Mouse (Mus musculus) cerebellum, postnatal 14 days (tissue): ENCODE measurements around the gene 4931422A03Rik.
A peak's percentile ranks its signal among the peaks of the same experiment; 100 is the strongest.
"Not testable (repeated sequence)": the region's sequence is repeated elsewhere in the genome, so short reads cannot be mapped to it uniquely, and the experiment has no call there.

Experiments used
- DNase-seq, 2 experiments: peaks; one replicate each; pipeline ENCODE4 v3.0.0; 2021; ENCODE audit warnings: mixed read lengths in 2 of 2

4931422A03Rik gene

DNA sequence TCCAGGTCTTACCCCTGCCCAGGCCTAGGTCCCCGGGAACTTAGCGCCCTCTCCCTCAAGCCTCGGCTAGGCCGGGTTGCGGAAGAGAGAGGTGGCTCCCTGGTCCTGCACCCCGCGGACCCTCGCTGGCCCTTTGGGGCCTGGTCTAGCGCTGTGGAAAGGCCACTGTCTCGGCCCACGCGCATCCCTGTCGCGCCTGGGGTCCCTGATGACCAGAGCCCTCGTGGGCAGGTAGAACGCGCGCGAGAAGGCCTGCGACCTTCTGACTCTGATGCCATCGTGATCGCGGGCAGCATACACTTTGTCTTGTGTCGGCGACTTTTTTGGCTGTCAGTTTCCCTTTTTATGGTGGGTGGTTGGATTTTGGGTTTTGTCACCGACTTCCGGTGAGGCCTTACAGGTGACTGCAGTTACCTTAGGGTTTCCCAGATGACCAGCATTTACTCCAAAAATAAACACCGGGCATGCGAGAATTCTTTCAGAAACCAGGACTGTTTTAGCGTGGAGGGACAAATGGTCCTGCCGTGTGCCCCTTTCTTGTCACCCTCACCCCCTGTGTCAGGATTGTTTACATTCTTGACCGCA lies at the start of gene 4931422A03Rik:
4931422A03Rik (minus strand) TSS at position 223 of the 585 bp plus-strand sequence.
- DNase-seq: no peak

DNA sequence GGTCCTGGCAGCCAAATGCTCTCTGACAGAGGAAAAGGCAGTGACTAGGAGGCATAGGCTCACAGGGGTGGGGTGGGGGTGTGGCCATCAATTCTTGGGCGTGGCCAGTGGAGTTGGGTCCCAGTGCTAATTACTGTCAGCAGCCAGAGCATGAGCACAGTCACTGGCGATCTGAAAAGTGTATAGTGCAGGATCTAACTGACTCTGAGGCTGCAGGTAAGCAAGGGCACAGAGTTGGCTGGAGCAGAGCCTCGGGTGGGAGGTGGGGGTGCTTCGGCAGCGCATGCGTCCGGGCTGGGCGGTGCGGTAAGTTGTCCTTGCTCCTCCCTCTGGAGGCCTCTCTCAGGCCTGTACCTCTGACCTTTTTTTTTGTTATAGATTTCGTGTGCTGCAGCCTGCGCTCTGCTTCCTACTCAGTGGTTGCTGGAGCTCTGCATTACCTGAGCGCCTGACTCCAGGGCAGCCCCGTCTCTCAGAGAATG lies 41.6 kb upstream of the 4931422A03Rik start, which contains the start of gene Cd59b:
Cd59b (plus strand) TSS at position 146 of the 482 bp plus-strand sequence.
- peak; percentile 47 for DNase-seq

DNA sequence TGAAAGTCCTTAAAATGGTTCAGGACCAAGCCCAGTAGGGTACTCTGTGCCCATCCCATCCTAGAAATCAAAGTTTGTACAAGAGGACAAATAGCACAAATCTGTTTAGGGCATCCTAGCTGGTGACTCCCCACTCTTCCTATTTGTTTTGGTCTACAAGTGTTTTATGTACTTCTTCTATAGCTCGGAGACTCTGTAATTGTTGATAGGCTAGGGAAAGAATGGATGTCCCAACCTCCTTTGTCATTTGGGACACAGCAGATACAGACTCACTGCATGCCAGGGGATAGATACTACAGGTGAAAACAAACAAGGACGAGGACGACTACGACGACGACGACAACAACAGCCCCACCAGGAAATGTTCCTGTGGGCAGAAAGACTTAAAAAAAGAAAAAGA lies 40.3 kb upstream of the 4931422A03Rik start, which contains the start of gene Gm10799:
Gm10799 (minus strand) TSS at position 101 of the 400 bp plus-strand sequence.
- DNase-seq: not testable (repeated sequence)

DNA sequence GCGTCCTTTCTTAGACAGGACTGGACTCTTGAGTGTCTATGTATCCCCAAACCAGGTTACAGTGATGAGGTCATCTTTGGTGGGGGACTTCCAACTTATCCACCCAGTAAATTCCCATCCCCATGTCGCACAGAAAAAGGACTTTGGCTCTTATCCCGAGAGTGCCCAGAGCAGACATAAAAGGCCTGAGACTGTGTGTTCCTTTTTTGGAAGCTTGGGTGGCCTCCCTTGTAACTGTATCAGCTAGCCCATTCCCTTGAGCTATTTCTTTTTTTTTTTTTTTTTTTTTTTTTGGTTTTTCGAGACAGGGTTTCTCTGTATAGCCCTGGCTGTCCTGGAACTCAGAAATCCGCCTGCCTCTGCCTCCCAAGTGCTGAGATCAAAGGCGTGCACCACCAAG lies 37.4 kb upstream of the 4931422A03Rik start, which contains the start of gene Gm10912:
Gm10912 (plus strand) TSS at position 301 of the 400 bp plus-strand sequence.
- not testable (repeated sequence) for DNase-seq

DNA sequence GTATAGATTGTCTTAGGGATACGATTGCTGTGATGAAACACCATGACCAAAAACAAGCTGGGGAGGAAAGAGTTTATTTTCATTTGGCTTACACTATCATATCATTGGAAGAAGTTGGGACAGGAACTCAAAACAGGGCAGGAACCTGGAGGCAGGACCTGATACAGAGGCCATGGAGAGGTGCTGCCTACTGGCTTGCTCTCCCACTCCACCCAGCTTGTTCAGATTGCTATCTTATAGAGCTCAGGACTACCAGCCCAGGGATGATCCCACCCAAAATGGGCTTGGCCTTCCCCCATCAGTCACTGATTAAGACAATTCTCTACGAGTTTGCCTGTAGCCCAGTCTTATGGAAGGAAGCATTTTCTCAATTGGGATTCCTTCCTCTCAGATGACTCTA lies 36.0 kb upstream of the 4931422A03Rik start:
- no peak for DNase-seq

DNA sequence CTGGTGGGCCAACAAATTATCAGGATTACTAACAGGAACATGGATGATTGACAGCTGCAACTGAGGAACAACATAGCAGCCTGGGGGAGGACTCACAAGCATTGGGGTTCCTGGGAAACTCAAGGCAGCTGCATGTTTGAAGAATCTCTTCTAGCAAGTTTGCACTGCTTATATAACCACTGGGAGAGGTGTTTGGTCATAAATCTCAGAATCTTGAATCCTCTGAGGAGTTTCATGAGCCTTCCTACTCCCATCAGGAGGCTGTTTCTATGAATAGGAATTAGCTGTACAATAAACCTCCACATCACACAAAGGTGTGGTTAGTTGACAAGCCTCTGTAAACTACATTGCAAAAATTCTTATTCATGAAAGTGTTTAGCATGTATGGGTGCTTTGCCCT lies 34.5 kb upstream of the 4931422A03Rik start:
- DNase-seq: no peak

DNA sequence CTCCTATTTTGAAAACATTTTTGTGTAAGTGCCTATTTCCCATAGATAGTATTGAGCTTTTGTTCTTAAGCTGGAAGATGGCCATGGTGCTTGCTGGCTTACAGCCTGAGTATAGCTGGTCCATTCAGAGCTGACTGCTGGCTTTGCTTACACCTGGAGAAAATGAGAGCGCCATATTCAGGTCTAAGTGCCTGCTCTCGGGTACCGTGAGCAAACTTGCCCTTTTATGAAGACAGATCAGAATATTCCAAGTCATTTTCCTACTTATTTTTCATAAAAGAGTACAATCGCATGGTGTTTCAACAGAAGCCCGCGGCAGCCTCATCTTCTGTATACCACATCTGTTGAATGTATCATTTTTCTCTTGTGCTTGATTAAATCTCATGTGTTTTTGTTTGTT lies 32.8 kb upstream of the 4931422A03Rik start:
- no peak for DNase-seq

DNA sequence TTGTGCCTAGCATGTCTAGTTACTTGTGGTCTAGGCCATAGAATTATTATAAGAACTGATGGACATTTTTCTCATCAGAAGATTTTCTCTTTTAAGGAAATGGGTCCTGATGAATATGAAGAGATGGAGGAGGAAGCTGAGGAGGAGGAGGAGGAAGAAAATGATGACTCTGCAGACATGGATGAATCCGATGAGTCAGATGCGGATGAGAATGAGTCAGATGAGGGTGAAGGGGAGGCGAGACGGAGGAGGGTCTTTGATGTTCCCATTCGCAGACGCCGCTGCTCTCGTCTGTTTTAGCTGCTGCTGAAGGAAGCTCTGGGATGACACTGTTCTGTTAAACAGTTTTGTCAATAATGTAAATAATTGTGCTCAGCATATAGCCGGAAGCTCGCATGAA lies 31.6 kb upstream of the 4931422A03Rik start:
- no peak for DNase-seq

DNA sequence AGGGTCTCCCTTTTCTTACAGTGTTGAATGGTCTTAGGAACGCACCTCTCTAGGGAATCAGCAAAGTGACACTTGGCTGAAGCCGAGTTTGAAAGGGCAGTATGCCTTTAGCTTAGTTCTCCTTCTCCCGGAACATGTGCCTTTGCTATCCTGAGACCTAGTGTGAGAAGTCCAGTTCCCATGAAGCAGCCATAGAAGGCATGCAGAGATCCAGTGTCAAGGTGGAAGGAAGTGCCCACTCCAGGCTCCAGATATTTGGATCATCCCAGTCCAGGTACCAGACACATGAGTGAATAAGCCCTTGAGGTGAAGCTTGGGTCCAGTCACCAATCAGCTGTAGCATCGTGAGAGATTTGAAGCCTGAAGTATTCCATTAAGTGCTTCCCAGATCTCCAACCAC lies 30.8 kb upstream of the 4931422A03Rik start:
- DNase-seq: no peak

DNA sequence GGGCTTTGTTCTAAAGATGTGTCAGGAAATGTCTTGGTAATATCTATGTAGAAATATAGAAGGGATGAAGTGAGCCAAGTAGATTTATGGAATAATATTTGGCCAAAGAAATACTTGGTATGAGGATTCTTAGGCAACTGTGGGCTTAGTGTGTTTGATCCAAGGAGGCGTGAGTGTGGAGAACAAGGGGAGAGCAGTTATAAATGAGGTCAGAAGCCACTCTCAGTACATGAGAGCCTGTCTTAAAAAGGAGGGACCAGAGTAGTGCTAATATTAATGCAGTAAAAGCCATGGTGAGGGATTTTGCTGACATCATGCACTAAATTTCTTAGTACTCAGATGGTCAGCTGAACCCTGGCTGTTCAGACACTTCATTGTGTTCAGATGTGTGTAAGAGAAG lies 30.2 kb upstream of the 4931422A03Rik start:
- no peak for DNase-seq

DNA sequence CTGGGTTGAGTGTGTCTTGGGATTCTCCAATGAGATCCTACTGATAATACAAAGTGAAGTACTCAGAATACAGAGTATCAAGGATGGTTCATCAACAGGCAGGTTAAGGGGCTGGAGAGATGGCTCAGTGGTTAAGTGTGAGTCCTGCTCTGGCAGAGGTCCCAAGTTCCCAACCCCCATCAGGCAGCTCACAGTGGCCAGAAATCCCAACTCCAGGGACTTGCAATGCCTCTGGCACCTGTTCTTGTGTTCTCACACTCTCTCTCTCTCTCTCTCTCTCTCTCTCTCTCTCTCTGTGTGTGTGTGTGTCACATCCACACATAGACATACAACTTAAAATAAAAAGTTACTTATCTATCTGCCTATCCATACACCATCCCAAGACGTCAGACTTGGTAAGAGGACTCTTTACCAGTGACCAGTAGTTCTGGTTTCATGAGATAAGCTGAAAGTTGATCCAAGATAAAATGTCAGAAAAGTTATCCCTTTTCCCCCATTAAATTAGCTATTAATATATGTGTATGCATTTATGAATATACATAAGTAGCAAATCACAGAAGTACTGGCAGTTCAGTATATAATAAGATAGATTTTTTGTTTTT lies 16.4 kb upstream of the 4931422A03Rik start:
- no peak for DNase-seq

DNA sequence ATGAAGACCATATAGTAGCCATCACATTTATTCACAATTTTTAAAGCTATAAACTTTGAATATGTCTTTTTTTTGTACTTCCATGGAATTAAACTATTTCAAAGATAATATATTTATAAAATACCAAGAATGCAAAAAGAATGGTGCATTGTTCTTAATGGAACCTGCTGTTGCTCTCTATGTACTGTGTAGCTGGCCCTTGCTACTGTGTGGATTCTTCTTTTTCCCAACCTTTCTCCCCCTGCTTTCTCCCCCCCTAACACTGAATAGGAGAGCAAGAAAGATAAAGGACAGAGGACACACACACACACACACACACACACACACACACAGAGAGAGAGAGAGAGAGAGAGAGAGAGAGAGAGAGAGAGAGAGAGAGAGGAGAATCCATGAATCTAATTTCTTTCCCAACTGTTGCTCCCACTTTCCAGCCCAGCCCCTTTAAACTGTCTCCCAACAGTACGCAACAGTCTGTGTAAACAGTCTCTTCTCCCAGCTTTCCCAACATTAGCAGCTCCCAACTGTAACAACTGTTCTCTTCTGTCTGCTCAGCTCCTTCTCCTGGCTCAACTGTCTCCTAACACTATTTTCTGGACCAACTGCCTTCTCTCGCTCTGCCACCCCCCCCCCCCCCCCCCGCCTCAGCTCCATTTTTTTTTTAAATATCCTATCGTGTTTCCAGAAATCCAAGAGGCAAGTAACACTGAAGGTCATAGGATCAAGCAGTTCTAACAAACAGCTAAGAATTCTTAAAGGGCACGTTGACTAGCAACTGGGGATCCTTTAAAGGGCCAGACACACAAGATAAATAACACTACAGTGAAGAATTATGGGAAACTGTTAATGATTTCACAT lies 15.7 kb upstream of the 4931422A03Rik start:
- no peak for DNase-seq

DNA sequence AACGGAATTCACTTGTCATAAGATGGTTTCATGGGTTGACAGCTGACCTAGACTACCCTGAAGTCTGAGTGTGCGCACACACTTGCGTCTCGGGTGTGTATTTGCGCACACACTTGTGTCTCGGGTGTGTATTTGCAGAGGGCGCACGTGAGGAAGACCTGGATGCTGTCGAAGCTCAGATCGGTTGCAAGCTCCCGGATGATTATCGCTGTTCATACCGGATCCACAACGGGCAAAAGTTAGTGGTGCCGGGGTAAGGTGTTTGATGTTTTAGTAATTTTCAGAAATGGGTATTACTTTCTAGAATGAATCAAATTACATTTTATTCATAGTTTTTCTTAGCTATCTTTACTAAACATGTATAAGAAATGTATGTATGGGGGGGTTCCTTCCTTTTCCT lies 14.6 kb upstream of the 4931422A03Rik start:
- DNase-seq: no peak

DNA sequence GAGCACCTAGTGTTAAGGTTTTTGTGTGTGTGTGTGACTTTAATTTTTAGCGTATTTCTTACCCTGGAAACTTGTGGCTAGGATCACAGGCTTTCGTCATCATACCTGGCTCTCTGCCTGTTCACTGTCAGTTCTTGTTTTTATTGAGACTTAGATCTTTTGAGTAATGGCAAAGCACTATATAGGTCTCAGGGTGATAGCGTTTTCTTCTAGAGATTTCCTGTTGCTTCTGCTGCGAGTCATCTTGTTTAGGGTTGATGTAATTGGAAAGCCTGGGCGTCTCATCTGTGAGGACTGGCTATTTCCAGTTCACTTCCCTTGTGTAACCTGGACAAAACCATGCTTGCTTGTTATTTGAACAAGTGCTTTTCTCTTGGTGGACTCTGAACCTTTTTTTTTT lies 13.5 kb upstream of the 4931422A03Rik start:
- DNase-seq: no peak

DNA sequence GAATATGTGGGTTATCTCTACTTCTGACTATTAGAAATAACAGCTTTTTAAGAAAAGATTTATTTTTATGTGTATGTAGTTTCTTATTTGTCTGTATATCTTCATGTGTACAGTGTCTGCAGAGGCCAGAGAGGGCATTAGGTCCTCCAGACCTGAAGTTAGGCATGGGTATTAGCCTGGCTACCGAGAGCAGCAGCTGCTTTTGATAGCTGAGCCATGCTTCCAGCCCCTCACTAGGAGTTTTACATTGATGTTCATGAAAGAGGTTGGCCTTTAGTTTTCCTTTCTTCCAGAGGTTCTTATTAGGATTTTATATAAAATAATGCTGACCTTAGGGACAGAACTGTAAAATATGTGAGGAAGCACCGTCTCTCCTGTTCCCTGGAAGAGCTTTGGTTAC lies 10.1 kb upstream of the 4931422A03Rik start:
- no peak for DNase-seq

DNA sequence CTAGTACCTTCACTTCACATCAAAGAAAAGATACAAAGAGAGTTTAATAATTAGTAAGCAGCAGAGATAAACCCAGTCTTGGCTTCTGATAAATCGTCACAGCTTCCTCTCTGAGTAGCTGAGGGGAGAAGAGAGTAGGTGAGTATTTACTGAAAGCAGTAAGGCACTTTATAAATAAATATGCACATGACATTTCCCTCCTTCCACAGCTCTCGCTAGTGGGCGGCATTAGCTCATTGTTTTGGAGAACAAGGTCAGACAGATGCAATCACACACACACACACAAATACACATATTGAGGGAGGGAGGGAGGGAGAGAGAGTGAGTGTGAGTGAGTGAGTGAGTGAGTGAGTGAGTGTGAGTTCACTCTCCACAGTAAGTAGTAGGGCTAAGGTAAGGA lies 8.2 kb upstream of the 4931422A03Rik start:
- no peak for DNase-seq

DNA sequence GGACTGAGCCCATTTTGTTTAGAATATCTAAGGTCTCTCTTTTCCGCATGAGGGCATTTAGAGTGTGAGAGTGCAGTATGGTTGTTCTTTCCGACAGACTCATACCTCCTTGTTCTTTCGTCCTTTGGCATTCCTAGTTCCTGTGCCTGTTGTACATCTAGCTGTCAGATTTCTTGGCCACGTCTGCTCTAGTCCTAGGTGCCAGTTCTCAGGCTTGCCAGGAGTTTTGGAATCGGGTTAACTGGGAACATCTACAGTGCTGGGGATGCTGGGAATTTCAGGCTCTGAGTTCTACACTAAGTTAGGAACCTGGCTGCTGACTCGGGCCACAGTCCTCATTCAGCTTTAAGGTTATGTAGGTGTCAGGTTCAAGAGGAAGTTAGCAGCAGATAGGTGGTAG lies 7.4 kb upstream of the 4931422A03Rik start:
- DNase-seq: no peak

DNA sequence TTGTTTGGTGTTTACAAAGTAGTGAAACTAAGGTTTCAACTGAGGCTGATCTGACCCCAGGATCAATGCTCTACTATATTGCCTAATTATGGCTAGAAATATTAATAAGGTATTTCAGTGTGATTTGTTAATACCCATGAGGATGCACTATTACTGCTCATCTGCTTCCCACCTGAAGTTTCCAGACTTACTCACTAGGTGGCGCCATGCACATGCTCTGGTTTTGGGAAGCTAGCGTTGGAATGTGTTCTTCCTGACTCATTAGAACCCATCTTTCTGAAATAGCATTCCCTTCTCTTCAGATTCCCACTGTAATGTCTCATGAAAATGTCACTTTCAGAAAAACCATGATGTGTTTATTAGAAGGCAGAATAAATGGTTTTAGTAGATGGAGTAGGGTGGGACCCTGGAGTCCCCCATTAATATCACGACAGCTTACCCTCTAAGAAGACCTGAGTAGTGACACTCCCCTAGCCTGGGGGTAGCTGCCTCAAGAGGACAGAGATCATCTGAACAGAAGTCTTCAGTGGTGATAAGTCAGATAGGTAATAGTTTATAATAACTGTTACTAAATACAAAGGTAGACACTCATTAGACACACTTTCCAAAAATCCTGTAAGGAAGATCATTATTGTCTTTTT lies 6.8 kb upstream of the 4931422A03Rik start:
- peak; percentile 77 to 78 for DNase-seq

DNA sequence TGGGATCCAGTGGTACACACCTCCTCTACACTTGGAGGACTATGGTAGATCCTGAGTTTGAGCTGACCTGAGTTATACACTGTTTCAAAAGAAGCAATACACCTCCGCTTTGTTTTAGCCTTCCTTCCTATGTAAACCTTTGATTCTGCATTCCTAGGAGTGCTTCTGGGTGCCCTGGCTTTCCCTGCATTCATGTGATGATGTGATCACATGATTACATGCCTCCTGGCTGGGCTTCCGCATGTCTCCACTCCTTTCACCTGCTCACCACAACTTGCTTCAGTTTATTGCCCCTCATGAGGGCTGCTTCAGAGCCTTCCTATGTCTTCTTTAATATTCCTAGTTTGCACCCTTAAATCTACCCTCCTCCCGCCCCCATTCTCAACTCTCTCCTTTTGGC lies 3.9 kb upstream of the 4931422A03Rik start:
- no peak for DNase-seq

DNA sequence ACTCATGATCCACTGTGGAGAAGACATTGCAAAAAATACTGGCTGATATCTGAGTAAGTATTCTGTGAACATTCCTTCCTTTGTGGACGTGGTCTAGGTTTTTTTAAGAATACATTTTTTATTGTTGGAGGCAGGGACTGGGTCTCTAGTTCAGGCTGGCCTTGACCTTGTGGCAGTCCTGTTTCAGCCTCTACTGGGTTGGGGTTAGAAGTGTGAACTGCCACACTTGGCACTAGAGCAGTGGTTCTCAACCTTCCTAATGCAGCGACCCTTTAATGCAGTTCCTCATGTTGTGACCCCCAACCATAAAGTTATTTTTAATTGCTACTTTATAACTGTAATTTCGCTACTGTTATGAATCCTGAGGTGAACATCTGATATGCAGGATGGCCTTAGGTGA lies 2.2 kb upstream of the 4931422A03Rik start:
- DNase-seq: no peak

DNA sequence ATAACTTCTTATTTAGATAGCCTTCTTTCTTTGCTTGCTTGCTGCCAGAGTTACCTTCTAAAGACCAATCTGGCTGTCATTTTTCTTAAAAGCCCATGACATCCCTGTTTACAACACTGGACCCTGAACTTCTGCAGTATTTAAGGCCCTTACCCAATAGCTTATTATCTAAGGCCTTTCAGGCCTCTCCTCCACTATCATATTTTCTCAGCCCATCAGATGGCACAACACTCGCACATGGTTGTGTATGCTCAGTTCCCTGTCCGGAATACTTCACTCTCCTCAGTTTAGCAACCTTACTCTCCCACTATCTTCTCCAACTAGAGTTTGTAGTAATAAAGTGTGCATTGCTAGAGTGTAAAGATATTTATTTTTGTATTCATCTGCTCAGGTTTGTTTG lies 913 bp upstream of the 4931422A03Rik start:
- no peak for DNase-seq

DNA sequence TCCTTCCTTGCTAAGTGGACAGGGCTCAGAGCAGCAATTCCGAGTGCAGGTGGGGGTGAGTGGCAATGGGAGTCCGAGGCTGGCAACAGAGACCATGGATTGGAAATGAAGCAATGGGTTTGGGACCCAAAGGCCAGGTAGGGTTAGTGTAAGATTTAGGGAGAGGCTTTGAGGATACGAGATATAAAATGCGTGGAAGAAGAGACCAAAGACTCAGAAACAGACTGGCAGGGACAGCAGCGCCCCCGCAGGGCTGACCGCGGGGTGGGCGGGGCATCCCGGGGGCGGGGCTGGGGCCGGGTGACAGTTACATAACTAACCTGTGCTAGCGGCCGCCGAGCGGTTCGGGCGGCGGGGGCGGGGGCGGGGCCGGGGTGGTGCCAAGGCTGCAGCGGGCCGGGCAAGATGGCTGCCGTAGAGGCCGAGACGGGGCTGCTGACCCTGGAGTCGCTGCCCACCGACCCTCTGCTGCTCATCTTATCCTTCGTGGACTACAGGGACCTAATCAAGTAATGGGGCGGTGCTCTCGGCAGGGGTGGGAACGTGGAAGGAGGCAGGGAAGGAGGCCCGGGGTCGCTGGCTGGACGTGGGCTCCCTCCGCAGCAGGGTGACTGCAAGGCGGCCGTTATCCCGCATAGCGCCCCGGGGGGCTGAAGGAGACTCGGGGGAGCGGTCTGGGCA lies 563 bp downstream of the 4931422A03Rik start, which contains the start of gene Fbxo3:
Fbxo3 (plus strand) TSS at position 264 of the 681 bp plus-strand sequence.
- DNase-seq: peak; percentile 91 to 94
